Mouse (Mus musculus) frontal cortex, postnatal 36 days (tissue): ENCODE measurements around the gene Hykk.

Experiments
- DNase-seq, 2 experiments: peaks; one replicate each; pipeline ENCODE4 v3.0.0; 2022; ENCODE audit warnings: low spot score in 2 of 2

Gene Hykk

GRCm38 (mm10) chr9:54981291-54982191, 64.5 kb downstream of the Hykk start:
- no peak for DNase-seq

- DNase-seq = no peak
Observed at GRCm38 (mm10) chr9:54982401-54982800, 65.3 kb downstream of the Hykk start.

GRCm38 (mm10) chr9:54990362-54990761, 73.3 kb downstream of the Hykk start:
- no peak for DNase-seq

GRCm38 (mm10) chr9:54994381-54994780, 77.3 kb downstream of the Hykk start:
- no peak for DNase-seq

GRCm38 (mm10) chr9:54995645-54996044, 78.6 kb downstream of the Hykk start:
- DNase-seq = no peak
